Mouse (Mus musculus): ENCODE data around the gene Hoxa5. TPM values are rescaled to one million over a fixed set of nuclear protein-coding genes. Genes with fewer than 3 reads are reported as not detected.

The Hoxa5 gene
- polyA plus RNA-seq, 1 experiment from 2014 or later, result 15.7 TPM

DNA sequence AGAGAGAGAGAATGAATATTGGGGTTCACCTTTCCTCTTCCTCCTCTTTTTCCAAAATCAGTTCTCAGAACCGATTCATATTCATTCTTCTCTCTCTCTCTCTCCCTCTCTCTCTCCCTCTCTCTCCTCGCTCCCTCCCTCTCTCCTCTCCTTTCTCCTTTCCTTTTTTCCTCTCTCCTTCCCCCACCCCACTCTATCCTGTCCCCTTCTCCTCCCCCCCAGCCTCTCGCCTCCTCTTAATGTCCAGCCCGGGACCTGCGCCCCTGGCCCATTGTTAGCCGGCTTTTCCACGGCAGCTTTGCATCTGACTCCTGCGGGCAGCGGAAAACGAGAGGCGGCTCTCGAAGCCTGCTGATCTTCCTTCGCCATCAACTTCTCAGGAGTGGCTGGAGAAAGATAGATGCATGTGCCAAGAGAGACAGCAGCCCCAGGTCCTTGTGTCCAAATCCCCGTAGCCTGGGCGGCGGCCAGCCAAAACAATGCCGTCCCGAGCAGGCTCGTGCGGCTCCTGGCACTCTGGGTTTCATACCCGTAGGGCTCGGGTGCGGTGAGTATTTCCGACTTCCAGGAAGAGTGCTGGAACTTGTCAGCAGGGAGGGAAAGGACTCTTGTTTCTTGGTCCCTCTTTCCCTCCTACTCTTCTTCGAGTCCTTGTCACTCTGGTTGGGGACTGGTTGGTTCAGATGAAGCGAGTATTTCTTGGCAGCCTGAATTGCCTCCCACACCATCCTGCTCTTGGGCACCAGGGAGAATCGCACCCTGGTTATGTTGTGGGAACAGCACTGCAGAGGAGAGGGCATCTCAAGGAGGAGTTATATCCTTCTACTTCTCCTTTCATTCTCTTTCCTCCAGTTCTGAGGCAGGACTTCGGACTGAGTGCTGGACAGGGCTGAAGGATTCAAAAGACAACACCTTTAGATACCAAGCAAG lies 38.7 kb downstream of the Hoxa5 start:
- WGBS, result 5% methylated on average over 28 of the region's 28 CpGs
- H3K9me3 ChIP-seq (ENCODE audit: control insufficient read depth, low read length), result no peaks in the 10 kb centered on the region
- peaks cover 10% of the 10 kb centered on the region; the same call in 1 of the 2 replicates for H3K36me3 ChIP-seq (ENCODE audit: control insufficient read depth, insufficient read depth, low read length)
- peak overlapping the region; percentile 88 for H3K27ac ChIP-seq (ENCODE audit: low read depth, low read length)
- no peaks in the 10 kb centered on the region; the same call in 1 of the 2 replicates for H3K27me3 ChIP-seq (ENCODE audit: control insufficient read depth, insufficient read depth, low read length)
- H3K9ac ChIP-seq (ENCODE audit: low read depth, low read length), result peak overlapping the region; percentile 59
- peak overlapping the region; percentile 76 for H3K4me2 ChIP-seq (replicated peaks; ENCODE audit: low read depth, low read length)
- no peak for ATAC-seq (ENCODE audit: low FRiP score, low TSS enrichment)
- H3K4me3 ChIP-seq (ENCODE audit: low read length), result peak overlapping the region; percentile 38; the same call in 1 of the 2 replicates
- peaks cover 85% of the 10 kb centered on the region for H3K4me1 ChIP-seq (ENCODE audit: control insufficient read depth, insufficient read depth, low read length)

DNA sequence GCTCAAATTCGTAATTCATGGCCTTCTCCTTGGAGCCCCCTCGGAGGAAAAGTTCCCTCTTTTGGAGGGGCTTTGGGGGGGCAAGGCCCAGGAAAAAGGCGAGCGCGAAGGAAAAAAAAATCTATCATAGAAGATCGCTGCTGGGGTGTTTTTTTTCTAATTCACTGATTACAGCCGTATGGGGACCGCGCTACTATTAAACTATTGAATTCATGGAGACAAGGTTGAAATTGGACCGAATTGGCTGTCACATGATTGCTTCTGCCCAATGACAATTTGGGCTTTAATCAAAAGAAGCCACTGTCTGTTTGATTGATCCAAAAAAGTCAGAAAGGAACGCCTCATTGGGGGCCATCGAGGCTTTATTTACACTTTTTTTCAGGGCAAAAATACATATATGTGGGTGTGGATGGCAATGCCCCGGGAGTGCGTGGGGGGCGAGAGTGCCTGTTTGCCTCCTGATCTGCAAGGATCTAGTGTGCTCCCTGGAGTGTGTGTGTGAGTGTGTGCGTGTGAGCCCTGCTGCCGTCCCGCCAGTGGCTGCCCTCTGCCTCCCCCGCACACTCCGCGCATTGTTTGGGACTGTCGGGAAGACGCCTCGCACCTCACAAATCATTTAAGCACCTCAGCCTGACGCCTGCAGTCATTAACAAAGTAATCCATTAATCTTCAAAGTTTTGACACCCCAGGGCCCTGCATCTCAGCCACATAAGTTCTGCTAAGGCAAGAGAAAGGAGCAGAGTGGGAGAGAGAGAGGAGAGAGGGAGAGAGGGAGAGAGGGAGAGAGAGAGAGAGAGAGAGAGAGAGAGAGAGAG lies 39.6 kb downstream of the Hoxa5 start, which contains the start of gene Hoxa2:
Gene Hoxa2, minus strand, starts transcription at position 206 of the 815 bp plus-strand sequence.
- peak within 1 kb of the TSS; percentile 38 for H3K4me3 ChIP-seq (ENCODE audit: low read length)
- H3K4me1 ChIP-seq (ENCODE audit: control insufficient read depth, insufficient read depth, low read length), result peaks cover 85% of the 10 kb centered on the region
- peak within 1 kb of the TSS; percentile 72 for H3K9ac ChIP-seq (ENCODE audit: low read depth, low read length)
- H3K27me3 ChIP-seq (ENCODE audit: control insufficient read depth, insufficient read depth, low read length), result no peaks in the 10 kb centered on the region; the same call in 1 of the 2 replicates
- peak within 1 kb of the TSS; percentile 76 for H3K4me2 ChIP-seq (replicated peaks; ENCODE audit: low read depth, low read length)
- H3K27ac ChIP-seq (ENCODE audit: low read depth, low read length), result peak within 1 kb of the TSS; percentile 88
- 0 out of 2 replicates have a peak, but pooled peaks have one; percentile 15 for ATAC-seq (ENCODE audit: low FRiP score, low TSS enrichment)
- under 1% methylated on average over 25 of the region's 25 CpGs for WGBS
- peaks cover 2% of the 10 kb centered on the region; the same call in 1 of the 2 replicates for H3K36me3 ChIP-seq (ENCODE audit: control insufficient read depth, insufficient read depth, low read length)
- H3K9me3 ChIP-seq (ENCODE audit: control insufficient read depth, low read length), result no peaks in the 10 kb centered on the region

DNA sequence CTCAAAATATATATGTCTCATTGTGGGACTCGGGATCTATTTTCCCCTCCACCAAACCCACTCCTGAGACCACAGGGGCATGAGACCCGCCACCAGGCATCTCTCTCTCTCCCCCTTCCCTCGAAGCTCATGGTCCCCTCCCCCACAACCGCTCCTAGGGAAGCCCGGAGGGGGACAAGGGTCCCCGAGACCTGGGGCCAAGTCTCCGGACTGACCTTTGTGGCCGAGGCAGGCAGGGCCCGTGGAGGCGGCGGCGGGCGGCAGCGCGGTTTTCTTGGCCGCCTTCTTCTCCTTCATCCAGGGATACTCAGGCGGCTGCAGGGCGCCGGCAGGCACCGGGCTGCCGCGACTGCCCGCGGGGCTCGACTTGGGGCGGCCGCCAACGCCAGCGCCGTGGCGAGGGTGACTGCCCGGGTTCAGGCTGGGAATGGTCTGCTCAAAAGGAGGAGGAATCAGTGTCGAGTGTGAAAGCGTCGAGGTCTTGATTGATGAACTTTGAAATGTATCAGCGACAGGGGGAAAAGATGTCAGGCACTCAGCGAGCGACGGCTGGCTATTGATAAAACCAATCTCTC lies 40.2 kb downstream of the Hoxa5 start:
- Histone ChIP-seq H3K9me3 (ENCODE audit: control insufficient read depth, low read length) (no peaks in the 10 kb centered on the region), H3K27ac (ENCODE audit: low read depth, low read length) (peak overlapping the region; percentile 88), H3K9ac (ENCODE audit: low read depth, low read length) (peak overlapping the region; percentile 72), H3K4me2 (replicated peaks; ENCODE audit: low read depth, low read length) (peak overlapping the region; percentile 76), H3K27me3 (ENCODE audit: control insufficient read depth, insufficient read depth, low read length) (no peaks in the 10 kb centered on the region; the same call in 1 of the 2 replicates), H3K36me3 (ENCODE audit: control insufficient read depth, insufficient read depth, low read length) (no peaks in the 10 kb centered on the region), H3K4me3 (ENCODE audit: low read length) (peak overlapping the region; percentile 38), H3K4me1 (ENCODE audit: control insufficient read depth, insufficient read depth, low read length) (peaks cover 87% of the 10 kb centered on the region)
- ATAC-seq (ENCODE audit: low FRiP score, low TSS enrichment), result no peak
- under 1% methylated on average over 38 of the region's 39 CpGs for WGBS

DNA sequence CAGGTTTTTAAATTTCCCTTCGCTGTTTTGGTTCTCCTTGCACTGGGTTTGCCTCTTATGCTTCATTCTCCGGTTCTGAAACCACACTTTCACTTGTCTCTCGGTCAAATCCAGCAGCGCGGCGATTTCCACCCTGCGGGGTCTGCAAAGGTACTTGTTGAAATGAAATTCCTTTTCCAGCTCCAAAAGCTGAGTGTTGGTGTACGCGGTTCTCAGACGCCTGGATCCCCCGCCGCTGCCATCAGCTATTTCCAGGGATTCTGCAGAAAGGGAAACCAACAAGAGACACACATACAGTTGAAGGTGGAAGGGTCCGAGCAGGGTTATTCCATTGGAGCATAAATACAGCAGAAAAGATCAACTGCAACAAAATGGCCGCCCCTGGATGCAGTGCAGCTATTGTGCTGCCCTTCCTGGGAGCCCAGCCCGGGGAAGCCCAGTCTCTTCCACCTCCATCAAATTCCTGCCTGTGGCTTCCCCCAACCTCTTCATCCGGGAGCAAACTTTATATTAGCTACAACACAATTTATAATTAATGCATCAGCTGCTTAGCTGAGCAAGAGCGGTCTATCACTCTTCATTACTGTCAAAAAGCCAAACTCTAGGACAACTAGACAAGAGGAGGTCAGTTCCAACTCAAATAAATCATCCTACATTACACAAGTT lies 40.9 kb downstream of the Hoxa5 start:
- H3K9me3 ChIP-seq (ENCODE audit: control insufficient read depth, low read length), result no peaks in the 10 kb centered on the region
- peak overlapping the region; percentile 72 for H3K9ac ChIP-seq (ENCODE audit: low read depth, low read length)
- 11% methylated on average over 17 of the region's 17 CpGs for WGBS
- peak overlapping the region; percentile 76 for H3K4me2 ChIP-seq (replicated peaks; ENCODE audit: low read depth, low read length)
- no peaks in the 10 kb centered on the region; the same call in 1 of the 2 replicates for H3K27me3 ChIP-seq (ENCODE audit: control insufficient read depth, insufficient read depth, low read length)
- no peaks in the 10 kb centered on the region for H3K36me3 ChIP-seq (ENCODE audit: control insufficient read depth, insufficient read depth, low read length)
- H3K4me1 ChIP-seq (ENCODE audit: control insufficient read depth, insufficient read depth, low read length), result peaks cover 86% of the 10 kb centered on the region
- no peak for ATAC-seq (ENCODE audit: low FRiP score, low TSS enrichment)
- H3K27ac ChIP-seq (ENCODE audit: low read depth, low read length), result peak overlapping the region; percentile 88
- peak overlapping the region; percentile 38 for H3K4me3 ChIP-seq (ENCODE audit: low read length)

GRCm38 (mm10) chr6:52162611-52163365 lies 41.6 kb downstream of the Hoxa5 start:
- Histone ChIP-seq H3K4me2 (replicated peaks; ENCODE audit: low read depth, low read length) (peak overlapping the region; percentile 76), H3K27ac (ENCODE audit: low read depth, low read length) (peak overlapping the region; percentile 88; the same call in 1 of the 2 replicates), H3K4me3 (ENCODE audit: low read length) (peak overlapping the region; percentile 38), H3K9ac (ENCODE audit: low read depth, low read length) (peak overlapping the region; percentile 72; the same call in 1 of the 2 replicates), H3K36me3 (ENCODE audit: control insufficient read depth, insufficient read depth, low read length) (no peaks in the 10 kb centered on the region), H3K9me3 (ENCODE audit: control insufficient read depth, low read length) (no peaks in the 10 kb centered on the region), H3K4me1 (ENCODE audit: control insufficient read depth, insufficient read depth, low read length) (peaks cover 79% of the 10 kb centered on the region), H3K27me3 (ENCODE audit: control insufficient read depth, insufficient read depth, low read length) (no peaks in the 10 kb centered on the region; the same call in 1 of the 2 replicates)
- WGBS, result 26% methylated on average over 14 of the region's 14 CpGs
- ATAC-seq (ENCODE audit: low FRiP score, low TSS enrichment), result no peak

- Histone ChIP-seq H3K4me1 (ENCODE audit: control insufficient read depth, insufficient read depth, low read length) (peaks cover 71% of the 10 kb centered on the region), H3K9me3 (ENCODE audit: control insufficient read depth, low read length) (no peaks in the 10 kb centered on the region), H3K36me3 (ENCODE audit: control insufficient read depth, insufficient read depth, low read length) (no peaks in the 10 kb centered on the region), H3K27ac (ENCODE audit: low read depth, low read length) (no peak overlapping the region), H3K9ac (ENCODE audit: low read depth, low read length) (no peak overlapping the region), H3K27me3 (ENCODE audit: control insufficient read depth, insufficient read depth, low read length) (peaks cover 4% of the 10 kb centered on the region; the same call in 1 of the 2 replicates), H3K4me3 (ENCODE audit: low read length) (no peak overlapping the region), H3K4me2 (replicated peaks; ENCODE audit: low read depth, low read length) (no peak overlapping the region; the same call in 1 of the 2 replicates)
- no peak for ATAC-seq (ENCODE audit: low FRiP score, low TSS enrichment)
- WGBS, result 25% methylated on average over 1 of the region's 1 CpGs
Measured at GRCm38 (mm10) chr6:52162093-52162380, 42.4 kb downstream of the Hoxa5 start.

GRCm38 (mm10) chr6:52161336-52162092 lies 42.9 kb downstream of the Hoxa5 start:
- peaks cover 8% of the 10 kb centered on the region for H3K27me3 ChIP-seq (ENCODE audit: control insufficient read depth, insufficient read depth, low read length)
- ATAC-seq (ENCODE audit: low FRiP score, low TSS enrichment), result no peak
- 7% methylated on average over 8 of the region's 8 CpGs for WGBS

More at GRCm38 (mm10) chr6:52161336-52162092, 42.9 kb downstream of the Hoxa5 start:
- Histone ChIP-seq H3K4me2 (replicated peaks; ENCODE audit: low read depth, low read length) (peak overlapping the region; percentile 82), H3K9me3 (ENCODE audit: control insufficient read depth, low read length) (no peaks in the 10 kb centered on the region), H3K9ac (ENCODE audit: low read depth, low read length) (0 out of 2 replicates have a peak overlapping the region, but pooled peaks have one; percentile 40), H3K36me3 (ENCODE audit: control insufficient read depth, insufficient read depth, low read length) (no peaks in the 10 kb centered on the region), H3K4me1 (ENCODE audit: control insufficient read depth, insufficient read depth, low read length) (peaks cover 66% of the 10 kb centered on the region), H3K27ac (ENCODE audit: low read depth, low read length) (peak overlapping the region; percentile 94), H3K4me3 (ENCODE audit: low read length) (peak overlapping the region; percentile 66; the same call in 1 of the 2 replicates)

All from kidney, embryonic 14.5 days (tissue).